Mouse (Mus musculus) ES-E14 (cell line): ENCODE results near the gene Slc25a47.

Experiments used
- CHD2 ChIP-seq: IDR thresholded peaks from 2 replicates; pipeline ENCODE4 v1.6.1; 2014; ENCODE audit warnings: mild to moderate bottlenecking, low read depth, low read length, inconsistent platforms
- ZC3H11A ChIP-seq: IDR thresholded peaks from 2 replicates; pipeline ENCODE4 v1.6.1; 2012; ENCODE audit warnings: low read depth, mild to moderate bottlenecking, inconsistent platforms, low read length, borderline replicate concordance

GRCm38 (mm10) chr12:108892989-108893714 is 57.3 kb downstream of the Slc25a47 start, which contains the start of gene Wdr25:
- TF ChIP-seq CHD2 (no peak), ZC3H11A (no peak)
